Mouse (Mus musculus) A20 (cell line): ENCODE measurements at regions not wholly inside any gene's neighbourhood (a gene's known extent, or its start where the extent isn't known, plus 50 kb on each side); places are given as distances from the start of the nearest gene placed in this dataset.

Source experiments
- DNase-seq: peaks from one replicate; pipeline ENCODE4 v3.0.0-alpha.2; 2011; ENCODE audit warnings: low read depth, low spot score

- no peak for DNase-seq
Observed at GRCm38 (mm10) chr7:134436917-134437316, 51.5 kb upstream of the D7Ertd443e start.

DNA sequence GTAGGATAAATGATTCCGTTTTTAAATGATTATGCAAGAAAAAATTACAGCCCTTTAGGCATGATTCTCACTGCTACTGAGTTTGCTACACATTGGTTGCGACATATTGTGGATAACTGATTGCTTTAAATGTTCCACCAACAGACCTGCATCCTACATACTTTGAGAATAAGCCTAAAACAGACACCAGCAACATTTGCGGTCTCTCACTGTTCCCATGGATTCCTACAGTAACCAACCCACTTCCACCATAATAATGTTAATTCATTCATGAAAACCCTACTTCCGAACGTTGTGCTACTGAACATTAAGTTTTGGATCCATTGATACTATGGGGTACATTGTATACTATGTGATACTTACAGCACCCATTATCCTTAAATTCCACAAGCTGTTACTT is 53.8 kb upstream of the D7Ertd443e start:
- no peak for DNase-seq

DNA sequence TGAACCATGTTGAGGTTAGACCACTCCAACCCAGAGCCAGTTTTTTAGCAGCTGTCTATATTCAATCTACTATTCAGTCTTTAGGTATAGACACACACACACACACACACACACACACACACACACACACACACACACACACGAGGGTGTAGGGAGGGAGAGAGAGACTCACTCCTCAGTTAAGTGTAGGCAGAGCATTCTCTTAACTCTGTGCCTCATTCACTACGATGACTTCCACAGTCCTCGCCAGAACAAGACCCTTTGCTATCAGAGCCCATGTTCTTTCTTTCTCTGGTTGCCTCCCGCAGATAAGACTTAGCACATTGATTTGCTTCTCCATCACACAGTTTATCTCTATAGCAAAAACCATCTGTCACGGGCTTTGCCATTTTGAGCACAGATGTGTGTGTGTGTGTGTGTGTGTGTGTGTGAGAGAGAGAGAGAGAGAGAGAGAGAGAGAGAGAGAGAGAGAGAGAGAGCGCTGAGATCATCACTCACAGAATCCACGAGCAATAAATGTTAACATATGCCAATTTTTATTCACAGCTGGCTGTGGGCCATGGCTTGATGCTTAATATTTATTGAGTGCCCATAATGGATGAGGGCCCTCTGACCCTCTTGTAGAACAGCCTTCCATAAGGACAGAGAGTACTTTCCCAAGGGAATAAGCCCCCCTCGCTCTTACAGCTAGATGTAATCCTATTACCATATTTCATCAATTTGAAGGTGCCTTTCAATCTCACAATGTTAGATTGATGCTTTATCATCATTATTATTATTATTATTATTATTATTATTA is 59.7 kb upstream of the D7Ertd443e start:
- no peak for DNase-seq

DNA sequence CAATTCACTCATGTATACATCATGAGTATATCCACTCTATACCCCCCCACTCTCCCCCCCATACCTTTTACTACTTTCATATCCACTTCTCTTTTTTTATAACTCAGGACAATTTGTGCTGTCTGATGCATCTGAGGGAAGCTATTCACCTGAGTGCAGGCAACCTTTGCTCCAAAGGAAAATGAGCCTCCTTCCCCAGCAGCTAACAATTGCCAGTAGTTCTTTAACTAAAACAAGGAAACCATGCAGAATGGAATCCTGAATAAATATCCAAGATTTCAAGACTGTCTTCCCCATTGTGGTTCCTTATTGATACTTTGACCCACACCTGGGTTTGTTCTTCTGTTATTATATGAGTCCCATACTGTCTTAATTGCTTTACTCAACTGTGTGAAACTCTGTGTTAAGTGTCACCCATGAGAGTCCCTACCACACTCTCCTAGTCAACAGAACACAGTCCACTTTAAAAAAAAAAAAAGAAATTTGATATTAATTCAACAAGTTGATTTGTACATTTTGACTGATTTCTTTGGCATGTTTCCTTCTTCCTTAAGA is 62.3 kb upstream of the D7Ertd443e start:
- DNase-seq = no peak

GRCm38 (mm10) chr7:134448831-134449230 is 63.4 kb upstream of the D7Ertd443e start:
- no peak for DNase-seq

GRCm38 (mm10) chr7:134462677-134463076 is 77.2 kb upstream of the D7Ertd443e start:
- DNase-seq = no peak

- DNase-seq = no peak
Observed at GRCm38 (mm10) chr7:134463380-134463779, 77.9 kb upstream of the D7Ertd443e start.

GRCm38 (mm10) chr7:134467216-134467615 is 81.8 kb upstream of the D7Ertd443e start:
- no peak for DNase-seq

DNA sequence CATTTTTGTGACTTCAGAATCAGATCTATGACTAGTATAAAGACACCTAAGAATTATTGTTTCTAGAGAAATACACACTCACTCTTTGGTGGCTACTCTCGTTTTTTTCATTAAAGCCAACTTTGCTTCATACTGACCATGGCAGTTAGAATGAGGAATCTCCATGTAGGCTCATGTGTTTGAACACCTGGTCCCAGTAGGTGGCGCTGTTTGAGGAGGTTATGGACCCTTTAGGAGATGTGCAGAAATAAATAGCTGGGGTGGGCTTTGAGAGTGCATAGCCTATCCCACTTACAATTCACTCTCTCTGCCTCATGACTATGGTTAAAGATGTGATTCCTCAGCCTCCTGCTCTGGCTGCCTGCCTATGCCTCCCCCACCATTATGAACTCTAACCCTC is 85.8 kb upstream of the D7Ertd443e start:
- DNase-seq = no peak

- no peak for DNase-seq
Observed at GRCm38 (mm10) chr7:134491326-134491725, 105.9 kb upstream of the D7Ertd443e start.

DNA sequence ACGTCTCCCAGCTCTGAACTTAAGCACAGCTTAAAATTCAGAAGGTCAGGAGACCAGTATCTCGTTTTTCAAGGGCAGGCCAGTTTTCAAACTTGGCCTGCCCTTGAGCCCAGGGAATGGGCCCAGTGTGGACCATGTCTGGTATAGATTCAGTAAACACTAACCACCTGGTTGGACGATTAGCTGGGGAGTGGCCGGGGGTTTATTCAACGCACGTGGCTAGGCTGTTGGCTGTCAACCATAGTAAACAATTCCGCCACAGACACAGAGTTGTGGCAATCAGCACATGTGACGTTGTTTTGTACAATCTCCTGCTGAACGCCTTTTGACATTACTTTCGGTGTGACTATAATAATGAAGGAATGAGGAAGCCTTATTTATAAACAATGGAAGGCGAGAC is 111.8 kb upstream of the D7Ertd443e start:
- DNase-seq = no peak

- DNase-seq = no peak
Observed at GRCm38 (mm10) chr7:134497870-134498269, 112.4 kb upstream of the D7Ertd443e start.

GRCm38 (mm10) chr7:134498716-134499115 is 113.3 kb upstream of the D7Ertd443e start:
- no peak for DNase-seq

GRCm38 (mm10) chr7:134499429-134499828 is 114.0 kb upstream of the D7Ertd443e start:
- DNase-seq = no peak

GRCm38 (mm10) chr7:134500210-134500609 is 114.7 kb upstream of the D7Ertd443e start:
- no peak for DNase-seq

GRCm38 (mm10) chr7:134501079-134501478 is 115.6 kb upstream of the D7Ertd443e start:
- no peak for DNase-seq

GRCm38 (mm10) chr7:134510333-134510928 is 125.0 kb upstream of the D7Ertd443e start:
- no peak for DNase-seq

GRCm38 (mm10) chr7:134519372-134519975 is 134.0 kb upstream of the D7Ertd443e start:
- no peak for DNase-seq

DNA sequence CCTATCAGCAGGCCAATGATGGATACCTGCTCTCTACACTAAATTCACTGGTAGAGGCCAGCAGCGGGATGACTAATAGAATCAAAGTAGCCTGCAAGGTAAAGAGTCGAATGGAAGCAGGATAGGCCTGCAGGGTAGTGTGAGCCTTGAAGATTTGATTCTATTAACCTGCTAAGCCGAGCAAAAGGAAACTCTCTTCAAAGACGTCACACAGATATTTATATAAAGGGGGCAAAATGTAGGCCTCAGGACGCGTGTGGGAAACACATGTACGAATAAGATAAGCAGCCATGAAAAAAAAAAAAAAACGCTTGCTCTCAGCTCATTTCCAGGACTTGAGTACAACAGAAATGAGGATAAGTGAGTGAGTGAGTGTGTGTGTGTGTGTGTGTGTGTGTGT is 138.4 kb upstream of the D7Ertd443e start:
- DNase-seq = no peak

GRCm38 (mm10) chr7:134525041-134525440 is 139.6 kb upstream of the D7Ertd443e start:
- no peak for DNase-seq

DNA sequence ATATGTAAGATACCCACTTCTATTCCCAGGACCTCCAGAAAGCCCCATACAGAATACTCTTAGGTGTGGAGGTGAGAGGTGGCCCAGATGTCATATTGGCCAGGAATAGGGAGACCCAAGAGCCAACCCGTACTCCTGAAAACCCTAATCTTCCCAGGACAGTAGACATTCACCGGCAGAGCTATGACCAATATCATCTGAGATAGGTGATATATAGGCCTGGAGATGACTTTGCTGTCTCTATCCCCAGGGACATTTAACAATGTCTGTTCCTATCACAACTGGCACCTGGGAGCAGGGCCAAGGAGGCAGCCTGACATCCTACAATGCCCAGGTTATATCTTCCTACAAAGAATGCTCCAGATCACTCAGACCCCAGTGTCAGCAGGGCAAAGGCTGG is 140.0 kb upstream of the D7Ertd443e start:
- DNase-seq = no peak

GRCm38 (mm10) chr7:134527351-134527750 is 141.9 kb upstream of the D7Ertd443e start:
- DNase-seq = no peak

GRCm38 (mm10) chr7:134528026-134528425 is 142.4 kb upstream of the Dock1 start:
- no peak for DNase-seq
